Mouse (Mus musculus) CH12.LX (cell line): ENCODE measurements at regions not wholly inside any gene's neighbourhood (a gene's known extent, or its start where the extent isn't known, plus 50 kb on each side); places are given as distances from the start of the nearest gene placed in this dataset.
"Not testable (repeated sequence)": the region's sequence is repeated elsewhere in the genome, so short reads cannot be mapped to it uniquely, and the experiment has no call there.

Source experiments
- DNase-seq: peaks from one replicate; pipeline ENCODE4 v3.0.0-alpha.2; 2013; ENCODE audit errors: extremely low read depth
- H3K27ac ChIP-seq: 2 replicates; pipeline ENCODE4 v1.5.1; 2012; ENCODE audit warnings: low read depth, mild to moderate bottlenecking, control low read depth, moderate library complexity; ENCODE audit not compliant: insufficient read depth
- H3K27me3 ChIP-seq: replicated peaks from 2 replicates; pipeline ENCODE3; 2012; ENCODE audit warnings: inconsistent platforms
- H3K36me3 ChIP-seq, 2 experiments: replicated peaks in 1 of 2; 2 replicates each; pipeline versions ENCODE3 to v1.6.1; 2012; ENCODE audit warnings: inconsistent platforms in 1 of 2, low read length in 1 of 2, mild to moderate bottlenecking in 1 of 2, mixed read lengths in 1 of 2, moderate library complexity in 1 of 2; ENCODE audit not compliant: control insufficient read depth in 1 of 2, insufficient read depth in 1 of 2
- H3K4me1 ChIP-seq, 2 experiments: 2 replicates each; pipeline ENCODE4 v1.6.1; 2012; ENCODE audit warnings: inconsistent platforms in 1 of 2, moderate library complexity in 1 of 2; ENCODE audit not compliant: insufficient read depth in 2 of 2, control insufficient read depth in 1 of 2
- H3K4me2 ChIP-seq: 2 replicates; pipeline ENCODE4 v1.6.1; 2012; ENCODE audit warnings: low read depth, mild to moderate bottlenecking, control low read depth; ENCODE audit not compliant: poor library complexity, insufficient read depth, severe bottlenecking
- H3K4me3 ChIP-seq, 3 experiments: fragments of 150-350 bp in 1 of 3; sonication (generic) in 1 of 3; replicated peaks in 1 of 3; 2 replicates each; pipeline versions ENCODE3 to v1.5.1; 2011 to 2012; ENCODE audit warnings: low read depth in 2 of 3, low read length in 2 of 3, mild to moderate bottlenecking in 2 of 3, moderate library complexity in 2 of 3, control low read depth in 1 of 3, improper control_type of control experiment in 1 of 3, inconsistent platforms in 1 of 3, mixed read lengths in 1 of 3; ENCODE audit not compliant: poor library complexity in 1 of 3
- H3K79me2 ChIP-seq: replicated peaks from 2 replicates; pipeline ENCODE4 v1.6.1; 2012; ENCODE audit warnings: mild to moderate bottlenecking, moderate library complexity; ENCODE audit not compliant: control insufficient read depth, poor library complexity, insufficient read depth, severe bottlenecking; ENCODE audit errors: extremely low read depth
- H3K9ac ChIP-seq: 2 replicates; pipeline ENCODE4 v1.6.1; 2012; ENCODE audit warnings: low read depth, mild to moderate bottlenecking, control low read depth, moderate library complexity; ENCODE audit not compliant: insufficient read depth
- H3K9me3 ChIP-seq: replicated peaks from 2 replicates; pipeline ENCODE3; 2012; ENCODE audit warnings: low read length, inconsistent platforms, mixed read lengths
- BHLHE40 ChIP-seq: IDR thresholded peaks from 2 replicates; pipeline ENCODE4 v1.6.1; 2011; ENCODE audit warnings: mild to moderate bottlenecking, low read depth, low read length, improper control_type of control experiment
- CHD2 ChIP-seq: IDR thresholded peaks from 2 replicates; pipeline ENCODE4 v1.6.1; 2011; ENCODE audit warnings: low read length, improper control_type of control experiment
- CTCF ChIP-seq, 2 experiments: IDR thresholded peaks in 1 of 2; conservative IDR thresholded peaks in 1 of 2; 2 replicates each; pipeline ENCODE4 v1.5.1; 2011 to 2012; ENCODE audit warnings: low read depth in 2 of 2, low read length in 2 of 2, improper control_type of control experiment in 1 of 2, inconsistent platforms in 1 of 2, mild to moderate bottlenecking in 1 of 2, moderate library complexity in 1 of 2
- E2F4 ChIP-seq: IDR thresholded peaks from 2 replicates; pipeline ENCODE4 v1.6.1; 2011; ENCODE audit warnings: low read depth, low read length, improper control_type of control experiment; ENCODE audit not compliant: insufficient replicate concordance
- EP300 ChIP-seq: IDR thresholded peaks from 2 replicates; pipeline ENCODE4 v1.6.1; 2011; ENCODE audit warnings: low read length, improper control_type of control experiment
- ETS1 ChIP-seq: conservative IDR thresholded peaks from 2 replicates; pipeline ENCODE4 v1.6.1; 2012; ENCODE audit warnings: low read depth, mild to moderate bottlenecking, inconsistent platforms, low read length, improper control_type of control experiment, moderate library complexity
- HCFC1 ChIP-seq: IDR thresholded peaks from 2 replicates; pipeline ENCODE4 v1.6.1; 2012; ENCODE audit warnings: low read depth, mild to moderate bottlenecking, inconsistent platforms, low read length, improper control_type of control experiment
- IRF4 ChIP-seq: IDR thresholded peaks from 2 replicates; pipeline ENCODE4 v1.6.1; 2014; ENCODE audit warnings: low read depth, mild to moderate bottlenecking, inconsistent platforms, low read length, improper control_type of control experiment
- JUN ChIP-seq: IDR thresholded peaks from 2 replicates; pipeline ENCODE4 v1.6.1; 2011; ENCODE audit warnings: low read depth, mild to moderate bottlenecking, low read length, improper control_type of control experiment, moderate library complexity; ENCODE audit not compliant: insufficient read depth
- KAT2A ChIP-seq: IDR thresholded peaks from 2 replicates; pipeline ENCODE4 v1.6.1; 2012; ENCODE audit warnings: low read length, improper control_type of control experiment, inconsistent platforms; ENCODE audit not compliant: insufficient replicate concordance
- MXI1 ChIP-seq: IDR thresholded peaks from 2 replicates; pipeline ENCODE4 v1.6.1; 2011; ENCODE audit warnings: mild to moderate bottlenecking, low read depth, low read length, improper control_type of control experiment
- RCOR1 ChIP-seq: conservative IDR thresholded peaks from 2 replicates; pipeline ENCODE4 v1.6.1; 2012; ENCODE audit warnings: low read depth, mild to moderate bottlenecking, inconsistent platforms, low read length, improper control_type of control experiment
- TCF12 ChIP-seq: IDR thresholded peaks from 2 replicates; pipeline ENCODE4 v1.6.1; 2014; ENCODE audit warnings: low read depth, mild to moderate bottlenecking, inconsistent platforms, low read length, improper control_type of control experiment
- ZC3H11A ChIP-seq: IDR thresholded peaks from 2 replicates; pipeline ENCODE4 v1.6.1; 2012; ENCODE audit warnings: low read depth, mild to moderate bottlenecking, inconsistent platforms, low read length, improper control_type of control experiment
- ZKSCAN1 ChIP-seq: IDR thresholded peaks from 2 replicates; pipeline ENCODE4 v1.6.1; 2012; ENCODE audit warnings: low read depth, inconsistent platforms, low read length, improper control_type of control experiment, borderline replicate concordance
- ZMIZ1 ChIP-seq: IDR thresholded peaks from 2 replicates; pipeline ENCODE4 v1.6.1; 2012; ENCODE audit warnings: low read depth, mild to moderate bottlenecking, inconsistent platforms, low read length, improper control_type of control experiment
- dilution Hi-C: fragments of 300-500 bp; cut with MboI; formaldehyde crosslinking; loops from 2 replicates; pipeline ENCODE4 v1.14.3; 2020; ENCODE audit warnings: low sequenced_read_pairs; ENCODE audit not compliant: extremely low pct_unique_long_range_greater_than_20kb, extremely low pct_ligation_motif_present
- in situ Hi-C: fragments of 300-500 bp; cut with MboI; formaldehyde crosslinking; loops from 3 replicates; pipeline ENCODE4 v1.14.3; 2019; ENCODE audit warnings: low sequenced_read_pairs, low pct_ligation_motif_present, low pct_unique_long_range_greater_than_20kb, mixed read lengths

- Histone ChIP-seq H3K36me3 (no peaks in the 10 kb centered on the region), H3K9ac (no peak overlapping the region), H3K4me3 (no peak overlapping the region)
- dilution Hi-C loops (no loop called here), in situ Hi-C loops (no loop called here)
- no peak for TF ChIP-seq MXI1
- TF ChIP-seq EP300 = no peak
- TF ChIP-seq, all 38 proteins: peak for 0
- Histone ChIP-seq H3K27ac (no peak overlapping the region), H3K27me3 (no peaks in the 10 kb centered on the region), H3K79me2 (no peaks in the 10 kb centered on the region), H3K9me3 (no peaks in the 10 kb centered on the region), H3K4me2 (no peak overlapping the region), H3K4me1 (peaks cover 2 to 20% of the 10 kb centered on the region in 2 experiments; a peak in 2 of 4 replicates)
- no peak for DNase-seq
Measured at GRCm38 (mm10) chr9:115456638-115457037, 146.4 kb upstream of the Stt3b start.

- dilution Hi-C loops = no loop called here
- H3K36me3 ChIP-seq = no peaks in the 10 kb centered on the region
- peaks cover 2 to 19% of the 10 kb centered on the region in 2 experiments; a peak in 2 of 4 replicates for H3K4me1 ChIP-seq
- H3K9me3 ChIP-seq = no peaks in the 10 kb centered on the region
- DNase-seq = no peak
- H3K27ac ChIP-seq = no peak overlapping the region
- in situ Hi-C loops = no loop called here
- TF ChIP-seq JUN = no peak
- no peak for TF ChIP-seq IRF4
- no peak for TF ChIP-seq KAT2A
- TF ChIP-seq E2F4 = no peak
- no peak for TF ChIP-seq HCFC1
- no peak for TF ChIP-seq RCOR1
- no peak for TF ChIP-seq CHD2
- no peak for TF ChIP-seq TCF12
- TF ChIP-seq ZMIZ1 = no peak
- TF ChIP-seq CTCF (conservative IDR thresholded peaks at IDR 0.05 in 1 of 2, IDR thresholded peaks at IDR 0.05 in 1 of 2; ENCODE audit: low read depth in 2 of 2, low read length in 2 of 2) = no peak
- no peak for TF ChIP-seq ZC3H11A
- no peak for TF ChIP-seq ZKSCAN1
- no peak for TF ChIP-seq BHLHE40
- no peak for TF ChIP-seq ETS1
- TF ChIP-seq, all 38 proteins: peak for 0
- no peak overlapping the region for H3K9ac ChIP-seq
- H3K79me2 ChIP-seq = no peaks in the 10 kb centered on the region
- no peak overlapping the region for H3K4me2 ChIP-seq
- no peaks in the 10 kb centered on the region for H3K27me3 ChIP-seq
- H3K4me3 ChIP-seq = no peak overlapping the region
Measured at GRCm38 (mm10) chr9:115457889-115458710, 147.9 kb upstream of the Stt3b start.

GRCm38 (mm10) chr9:115459075-115459474 lies 148.9 kb upstream of the Stt3b start:
- dilution Hi-C loops, H3K9ac ChIP-seq, H3K4me3 ChIP-seq, H3K79me2 ChIP-seq, in situ Hi-C loops, DNase-seq, H3K36me3 ChIP-seq, H3K27me3 ChIP-seq, H3K9me3 ChIP-seq, H3K4me2 ChIP-seq, H3K27ac ChIP-seq: not testable (repeated sequence)
- H3K4me1 ChIP-seq = peaks cover 2 to 19% of the 10 kb centered on the region in 2 experiments; a peak in 2 of 4 replicates
